Mouse (Mus musculus): ENCODE results near the gene Fbxo22. TPM values are rescaled to one million over a fixed set of nuclear protein-coding genes. Genes with fewer than 3 reads are reported as not detected.

The Fbxo22 gene
- total RNA-seq, 2 experiments from 2014 or later = 37.7 to 40.0 TPM

Other genes with a start within 250 kb of the Fbxo22 start
- gene Chrna5, start 228.0 kb upstream of the Fbxo22 start, total RNA-seq (2021) = 10 to 100 TPM in 1 of 2 experiments, 1 to 10 TPM in 1; 8.6 to 10.6 TPM
- gene Chrna3, start 182.4 kb upstream of the Fbxo22 start, total RNA-seq (2021) = 1 to 10 TPM in 1 of 2 experiments, under 1 TPM in 1; 0.71 to 1.2 TPM
- under 1 TPM in 1 of 2 experiments, not detected in 1; 0.28 TPM for gene Chrnb4, start 160.1 kb upstream of the Fbxo22 start, total RNA-seq (2021)
- gene Ube2q2, start 60.1 kb upstream of the Fbxo22 start, total RNA-seq (2021) = 10 to 100 TPM; 49.2 to 55.2 TPM
- under 1 TPM; 0.39 to 0.76 TPM for gene Nrg4, start 117.9 kb downstream of the Fbxo22 start, total RNA-seq (2021)
- 1 to 10 TPM; 5.7 to 7.5 TPM for gene Tmem266, start 118.0 kb downstream of the Fbxo22 start, total RNA-seq (2021)

All from layer of hippocampus, postnatal 14 days (tissue).